Mouse (Mus musculus): Measurements from ENCODE around the gene Mrpl35.
"Not testable (repeated sequence)": the region's sequence is repeated elsewhere in the genome, so short reads cannot be mapped to it uniquely, and the experiment has no call there.

The Mrpl35 gene

DNA sequence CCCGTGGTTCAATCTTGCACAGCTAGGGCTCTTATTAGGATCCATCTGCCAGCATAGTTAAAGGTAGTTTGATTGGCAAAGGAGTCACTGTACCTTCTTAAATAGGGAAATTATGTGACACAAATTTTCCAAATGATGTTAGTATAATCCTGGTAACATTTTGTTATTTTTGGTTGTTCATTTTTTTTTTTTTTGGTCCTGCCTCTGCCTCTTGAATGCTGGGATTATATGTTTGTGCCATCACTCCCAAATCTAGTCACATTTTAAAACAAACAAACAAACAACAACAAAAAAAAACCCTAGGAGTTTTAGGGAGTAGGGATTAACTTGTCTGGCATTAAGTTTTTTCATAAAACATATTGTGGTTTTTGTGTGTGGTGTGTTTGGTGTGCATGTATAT, at the start of gene Mrpl35:
Mrpl35 (minus strand) TSS at position 101 of the 400 bp plus-strand sequence.
- in situ Hi-C loops (cut with MboI, MseI) = no loop called here

DNA sequence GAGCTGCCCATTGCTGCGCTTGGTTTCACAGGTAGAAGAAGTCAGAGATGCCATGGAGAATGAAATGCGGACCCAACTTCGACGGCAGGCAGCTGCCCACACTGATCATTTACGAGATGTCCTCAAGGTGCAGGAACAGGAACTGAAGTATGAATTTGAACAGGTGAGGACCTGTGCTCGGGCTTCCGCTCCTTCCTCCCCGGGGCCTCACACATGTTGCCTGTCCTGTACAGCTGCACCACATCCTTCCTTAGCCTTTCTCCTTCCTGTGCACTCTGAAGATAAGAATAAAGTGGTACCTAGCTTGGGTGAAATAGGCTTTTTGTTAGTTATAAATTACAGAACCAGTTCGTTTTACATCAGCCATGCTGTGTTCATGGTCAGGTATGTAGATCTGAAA, 44.6 kb upstream of the Mrpl35 start:
- in situ Hi-C loops (cut with MboI, MseI) = no loop called here

DNA sequence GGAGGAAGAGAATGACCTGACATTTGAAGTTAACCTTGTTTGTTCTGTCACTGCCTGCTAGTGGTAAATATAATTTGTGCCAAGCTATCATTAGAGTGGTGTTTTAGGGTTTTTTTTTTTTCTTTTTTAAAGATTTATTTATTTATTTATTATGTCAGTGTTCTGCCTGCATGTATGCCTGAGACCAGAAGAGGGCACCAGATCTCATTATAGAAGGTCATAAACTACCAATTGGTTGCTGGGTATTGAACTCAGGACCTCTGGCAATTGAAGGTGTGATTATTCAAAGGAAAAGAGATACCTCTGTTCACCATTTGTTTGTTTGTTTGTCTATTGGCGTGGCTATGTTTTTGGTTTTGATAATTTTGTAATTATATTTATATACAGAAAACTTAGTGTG, 42.0 kb upstream of the Mrpl35 start:
- in situ Hi-C loops (cut with MboI, MseI) = no loop called here

DNA sequence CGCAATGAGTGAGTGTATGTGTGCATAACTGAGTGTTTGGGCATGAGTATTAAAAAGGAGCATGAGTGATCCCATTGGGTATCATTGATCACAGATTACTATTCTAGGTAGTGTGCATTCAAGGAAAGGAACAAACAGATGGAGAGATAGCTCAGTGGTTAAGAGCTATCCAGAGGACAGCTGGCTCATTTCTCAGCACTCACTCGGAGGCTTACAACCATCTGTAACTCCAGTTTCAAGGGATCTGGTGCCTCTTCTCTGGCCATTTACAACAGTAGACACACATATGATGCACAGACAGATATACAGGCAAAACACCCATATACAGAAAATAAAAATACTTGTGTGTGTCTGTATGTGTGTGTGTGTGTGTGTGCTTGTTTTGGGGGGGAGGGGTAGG, 41.0 kb upstream of the Mrpl35 start:
- in situ Hi-C loops (cut with MboI, MseI) = no loop called here

DNA sequence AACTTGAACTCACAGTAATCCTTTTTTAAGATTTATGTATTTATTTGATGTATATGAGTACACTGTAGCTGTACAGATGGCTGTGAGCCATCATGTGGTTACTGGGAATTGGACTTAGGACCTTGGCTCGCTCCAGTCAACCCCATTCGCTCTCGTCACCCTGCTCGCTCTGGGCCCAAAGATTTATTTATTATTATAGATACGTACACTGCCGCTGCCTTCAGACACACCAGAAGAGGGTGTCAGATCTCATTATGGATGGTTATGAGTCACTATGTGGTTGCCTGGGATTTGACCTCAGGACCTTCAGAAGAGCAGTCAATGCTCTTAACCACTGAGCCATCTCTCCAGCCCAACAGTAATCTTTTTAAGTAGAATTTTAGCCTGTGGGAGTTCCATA, 20.1 kb upstream of the Mrpl35 start:
- in situ Hi-C loops (cut with MboI, MseI) = not testable (repeated sequence)

DNA sequence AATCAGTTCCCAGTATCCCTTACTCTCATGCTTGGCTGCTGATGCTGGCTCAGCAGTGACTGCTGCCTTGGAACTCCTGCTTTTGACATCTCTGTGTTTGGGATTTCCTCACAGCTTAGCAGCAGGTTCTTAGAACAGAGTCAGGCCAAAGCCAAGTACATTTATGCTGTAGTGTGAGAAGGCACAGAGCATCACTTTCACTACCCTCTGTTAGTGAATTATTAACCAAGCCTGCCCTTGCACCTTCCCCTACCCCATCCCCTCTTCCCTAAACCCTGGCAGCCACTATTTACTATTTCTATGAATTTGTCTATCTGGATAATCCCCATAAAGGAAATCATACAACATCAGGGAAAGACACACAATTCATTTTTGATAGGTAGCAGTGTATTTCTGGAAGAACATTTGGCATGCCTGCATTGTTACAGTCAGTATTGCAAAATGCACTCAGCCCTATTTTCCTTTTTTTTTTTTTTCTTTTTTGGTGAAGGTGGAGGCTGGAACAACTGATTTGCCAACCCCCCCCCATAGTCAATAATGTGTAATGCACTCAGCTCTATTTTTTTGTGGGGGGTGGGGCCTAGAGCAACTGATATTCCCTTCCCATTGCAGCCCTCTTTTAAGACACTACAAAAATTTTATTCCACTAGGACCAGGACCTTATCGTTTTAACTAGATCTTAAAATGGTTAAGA, 14.0 kb upstream of the Mrpl35 start:
- in situ Hi-C loops (cut with MboI, MseI) = loop anchor here (5.0 kb wide), 1 partner anchor 67 kb away; the partner anchor contains the start of genes Polr1a and Ptcd3

DNA sequence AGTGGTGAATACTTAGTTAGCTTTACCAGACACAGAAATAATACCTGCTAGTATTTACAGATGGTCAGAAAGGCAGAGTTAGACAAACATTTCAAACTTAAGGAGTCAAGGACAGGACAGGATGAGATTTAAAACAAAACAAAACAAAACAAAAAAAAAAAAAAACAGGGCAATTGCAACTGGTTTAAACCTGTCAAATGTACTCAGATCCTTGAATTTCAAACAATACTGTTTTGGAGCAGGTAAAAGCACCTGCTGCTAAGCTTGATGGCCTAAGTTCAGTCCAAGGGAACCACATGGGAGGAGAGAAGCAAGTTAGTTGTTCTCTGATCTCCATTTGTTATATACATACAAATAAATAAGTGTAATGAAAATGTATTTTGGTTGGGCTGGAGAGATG, 13.0 kb upstream of the Mrpl35 start:
- in situ Hi-C loops (cut with MboI, MseI) = loop anchor here (5.0 kb wide), 1 partner anchor 67 kb away; the partner anchor contains the start of genes Polr1a and Ptcd3

DNA sequence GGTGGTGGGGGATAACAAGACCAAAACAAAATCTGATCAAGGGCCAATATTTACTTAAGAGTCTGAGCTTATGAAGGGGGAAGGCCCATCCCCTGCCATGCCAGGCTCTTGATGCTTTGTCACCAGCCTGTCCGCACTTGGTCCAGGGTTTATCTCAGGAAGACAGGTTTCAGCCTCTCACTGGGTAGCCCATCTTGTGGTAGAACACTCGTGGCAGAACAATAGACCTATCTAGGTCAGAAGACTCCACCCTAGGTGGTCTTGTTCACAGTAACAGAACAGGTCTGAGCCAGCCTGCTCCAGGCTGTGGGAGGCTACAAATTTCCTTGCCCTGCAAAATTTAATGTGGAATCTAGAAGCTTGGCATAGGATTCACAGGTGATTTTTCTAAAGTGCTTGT, 10.0 kb upstream of the Mrpl35 start:
- in situ Hi-C loops (cut with MboI, MseI) = no loop called here

DNA sequence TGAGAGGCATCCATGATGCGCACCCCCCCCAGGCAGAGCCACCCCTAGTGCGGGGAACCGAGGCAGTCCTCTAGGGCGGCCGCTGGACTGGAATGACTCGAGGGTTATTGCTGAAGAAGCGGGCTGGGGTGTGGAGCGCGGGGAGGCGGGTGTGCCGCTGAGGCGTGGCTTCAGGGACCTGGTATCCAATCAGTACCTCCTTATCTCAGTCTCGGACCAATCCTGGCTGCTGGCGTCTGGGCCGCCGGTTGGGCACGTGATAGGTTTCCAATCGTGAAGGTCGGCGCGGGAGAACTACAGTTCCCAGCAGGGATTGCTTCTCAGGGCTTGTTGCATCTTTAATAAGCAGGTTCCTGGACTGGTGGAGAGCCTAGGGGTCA, 4.8 kb upstream of the Mrpl35 start:
- in situ Hi-C loops (cut with MboI, MseI) = no loop called here

DNA sequence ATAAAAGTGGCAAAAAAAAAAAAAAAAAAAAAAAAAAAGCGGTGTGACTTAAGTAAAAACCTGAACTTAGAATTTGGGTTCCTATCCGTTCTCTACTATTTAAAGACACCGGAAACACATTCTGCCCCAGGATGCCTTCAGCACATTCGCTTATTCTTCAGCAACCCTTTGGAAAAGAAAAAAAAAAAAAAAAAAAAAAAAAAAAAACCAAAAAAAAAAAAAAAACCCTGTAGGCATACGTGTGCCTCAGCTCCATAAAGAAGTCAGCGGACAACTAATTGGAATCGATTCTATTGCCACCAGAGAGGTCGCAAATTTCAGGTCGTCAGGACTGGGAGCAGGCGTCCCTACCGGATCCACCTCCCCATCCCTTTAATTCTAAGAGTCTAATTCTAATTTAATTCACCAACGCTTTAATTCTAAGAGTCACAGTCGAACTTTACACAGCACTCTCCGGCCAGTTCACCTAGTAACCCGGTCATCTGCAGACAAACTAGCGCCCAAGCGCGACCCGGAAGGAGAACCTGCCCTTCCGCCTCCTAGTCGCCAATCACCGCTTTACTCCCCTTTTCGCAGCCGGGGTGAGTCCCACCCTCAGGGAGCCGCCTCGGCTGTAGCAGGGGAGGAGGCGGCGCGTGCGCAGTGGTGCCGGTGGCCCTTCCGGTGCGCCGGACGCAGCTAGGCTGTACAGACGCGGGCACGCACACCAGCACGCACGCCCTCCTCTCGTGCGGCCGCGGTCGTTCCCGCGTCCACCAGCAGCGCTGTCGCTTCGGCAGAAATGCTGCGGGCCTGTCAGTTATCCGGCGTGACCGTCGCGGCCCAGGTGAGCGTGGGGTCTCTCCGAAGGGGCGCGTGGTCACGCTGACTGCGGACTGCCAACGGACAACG, 4.2 kb upstream of the Mrpl35 start, which contains the start of gene Immt:
Immt (plus strand) TSS at position 642 of the 891 bp plus-strand sequence.
- in situ Hi-C loops (cut with MboI, MseI) = no loop called here

DNA sequence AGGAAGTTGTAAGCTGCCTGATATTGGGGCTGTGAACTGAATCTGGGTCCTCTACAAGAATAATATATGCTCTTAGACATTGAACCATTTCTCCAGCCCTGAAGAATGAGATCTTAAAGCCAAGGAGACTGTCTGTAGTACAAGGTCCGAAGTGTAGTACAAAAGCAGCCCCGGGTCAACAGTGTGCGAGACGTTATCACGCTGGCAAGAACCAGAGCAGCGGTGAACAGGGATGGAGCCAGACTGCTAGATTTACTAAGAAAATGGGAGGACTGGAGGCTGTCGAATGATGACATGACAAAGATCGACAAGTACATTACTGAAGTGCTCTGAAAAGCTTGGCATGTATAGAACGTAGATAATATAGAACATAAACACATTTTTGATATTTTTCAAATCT, 3.0 kb upstream of the Mrpl35 start:
- in situ Hi-C loops (cut with MboI, MseI) = no loop called here

DNA sequence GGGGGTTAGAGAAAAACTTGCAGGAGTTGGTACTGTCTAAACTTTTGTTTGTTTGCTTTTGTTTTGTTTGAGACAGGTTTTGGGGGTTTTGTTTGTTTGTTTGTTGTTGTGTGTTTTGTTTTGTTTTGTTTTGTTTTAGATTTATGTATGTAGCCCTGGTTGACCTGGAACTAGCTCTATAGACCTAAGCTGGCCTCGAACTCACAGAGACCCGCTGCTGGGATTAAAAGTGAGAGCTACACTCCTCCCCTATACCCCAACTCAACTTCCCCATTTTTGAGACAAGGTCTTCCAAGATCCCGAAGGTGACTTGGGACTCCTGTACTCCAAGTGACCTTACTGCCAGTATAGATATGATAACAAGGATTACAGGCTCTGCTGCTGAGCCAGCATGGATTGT, 2.8 kb downstream of the Mrpl35 start:
- in situ Hi-C loops (cut with MboI, MseI) = no loop called here

DNA sequence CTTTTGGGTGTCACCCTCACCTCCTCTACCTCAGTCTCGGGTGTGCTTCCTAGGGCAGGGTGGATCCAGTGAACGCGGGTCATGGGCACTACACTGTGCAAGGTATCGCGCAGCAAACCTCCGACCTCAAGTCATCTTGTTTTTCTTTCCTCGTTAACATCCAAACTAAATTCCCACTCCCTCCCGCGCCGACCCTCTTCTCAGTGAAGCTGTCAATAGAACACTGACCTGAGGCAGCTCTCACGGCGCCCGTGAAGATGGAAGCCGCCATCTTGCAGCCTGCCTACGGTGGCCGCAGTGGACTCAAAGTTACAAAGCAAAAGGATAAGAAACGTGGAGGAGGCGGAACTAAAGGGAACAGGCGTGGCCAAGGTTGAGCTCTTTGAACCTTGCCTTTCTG, 3.3 kb downstream of the Mrpl35 start:
- in situ Hi-C loops (cut with MboI, MseI) = no loop called here

DNA sequence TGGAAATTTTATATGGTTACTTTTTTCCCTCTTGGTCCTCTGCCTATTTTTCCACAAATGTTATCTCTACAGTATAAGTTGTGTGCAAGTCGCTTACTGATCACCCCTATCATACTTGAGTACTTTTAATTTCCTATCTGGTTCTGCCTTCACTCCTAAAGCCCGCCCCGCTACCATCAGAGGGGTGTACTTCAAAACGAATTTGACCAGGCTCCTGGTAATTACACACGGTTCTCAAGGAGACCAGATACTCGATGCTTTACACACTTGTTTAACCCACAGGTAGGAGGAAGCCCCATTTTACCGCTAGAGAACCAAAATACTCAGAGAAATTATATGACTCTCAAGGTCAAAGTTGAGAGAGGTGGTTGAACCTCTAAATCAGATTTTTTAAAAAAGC, 3.7 kb downstream of the Mrpl35 start:
- in situ Hi-C loops (cut with MboI, MseI) = no loop called here

DNA sequence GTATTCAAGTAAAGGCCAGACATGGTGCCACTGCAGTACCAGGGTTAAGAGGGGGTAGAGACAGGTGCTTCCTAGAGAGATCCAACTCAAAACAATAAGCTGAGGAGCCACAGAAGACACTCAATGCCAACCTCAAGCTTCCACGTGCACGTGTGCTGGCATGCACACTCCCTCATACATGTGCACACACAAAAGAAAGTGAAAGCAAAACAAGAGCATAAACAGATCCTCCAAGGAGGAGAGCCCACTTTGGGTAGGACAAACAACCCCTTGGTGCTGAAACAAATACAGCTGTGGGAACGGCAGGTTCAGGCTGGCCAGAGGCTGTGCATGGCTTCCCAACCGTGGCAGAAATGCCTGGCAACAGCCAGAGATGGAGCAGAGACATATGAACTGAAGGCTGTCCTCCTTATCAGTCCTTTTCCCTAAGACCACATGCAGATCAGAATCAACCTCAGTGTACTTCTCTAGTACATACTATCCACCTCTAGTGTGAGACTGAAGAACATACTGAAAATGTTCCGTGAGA, 6.9 kb downstream of the Mrpl35 start:
- in situ Hi-C loops (cut with MboI, MseI) = no loop called here

DNA sequence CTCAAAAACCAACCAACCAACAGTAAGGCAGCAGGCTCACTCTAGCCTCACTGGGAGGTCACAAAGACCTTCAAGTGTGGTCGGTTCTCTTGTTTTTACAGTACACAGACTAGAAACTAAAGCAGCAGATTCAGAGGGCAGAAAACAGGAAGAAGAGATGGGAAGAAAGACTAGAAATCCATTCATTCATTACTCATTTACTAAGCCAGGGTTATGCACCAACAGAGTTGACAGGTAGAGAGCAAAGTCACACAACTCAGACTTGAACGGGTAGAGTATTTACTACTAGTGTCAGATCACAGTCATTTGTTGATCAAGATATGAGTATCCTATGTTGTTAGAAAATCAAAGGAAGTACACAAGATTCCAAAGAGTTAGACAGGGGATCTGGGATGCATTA, 13.9 kb downstream of the Mrpl35 start:
- in situ Hi-C loops (cut with MboI, MseI) = no loop called here

DNA sequence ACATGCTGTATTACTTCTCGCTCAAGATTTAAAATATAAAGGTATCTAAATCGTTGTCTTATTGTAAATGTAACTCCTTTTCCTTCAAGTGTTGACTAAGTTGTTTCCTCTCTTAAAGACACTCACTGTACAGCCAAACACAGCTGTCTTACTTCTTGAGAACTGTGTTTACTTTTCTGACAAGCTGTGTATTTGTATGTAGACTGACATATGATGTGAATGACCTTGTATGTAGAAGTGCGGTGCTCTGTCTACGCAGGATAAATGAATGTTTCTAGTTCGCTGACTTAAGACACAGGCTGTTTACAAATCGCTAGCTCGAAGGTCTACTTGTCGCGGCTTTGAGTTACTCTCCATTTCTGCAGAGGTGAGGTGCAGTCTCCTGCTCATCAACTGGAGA, 16.9 kb downstream of the Mrpl35 start:
- in situ Hi-C loops (cut with MboI, MseI) = loop anchor here (10.0 kb wide), 1 partner anchor 655 kb away; no protein-coding TSS in a partner anchor

DNA sequence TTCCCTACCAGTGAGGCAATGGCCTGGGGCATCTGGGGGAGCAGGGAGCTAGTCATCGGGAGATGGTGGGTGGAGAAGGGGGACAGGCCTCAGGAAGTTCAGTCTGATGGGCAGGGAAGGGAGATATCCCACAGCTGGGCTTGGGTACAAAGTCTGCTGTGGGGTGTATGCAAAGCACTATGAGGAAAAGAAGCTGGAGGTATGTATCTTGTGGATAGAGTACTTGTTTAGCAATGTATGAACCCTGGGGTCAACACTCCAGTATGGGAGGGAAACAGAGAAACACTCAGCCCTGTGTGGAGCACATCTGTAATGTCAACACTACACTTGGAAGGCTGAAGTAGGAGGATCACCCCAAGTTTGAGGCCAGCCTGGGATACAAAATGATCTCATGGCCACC, 20.1 kb downstream of the Mrpl35 start:
- in situ Hi-C loops (cut with MboI, MseI) = loop anchor here (10.0 kb wide), 1 partner anchor 652 kb away; no protein-coding TSS in a partner anchor

DNA sequence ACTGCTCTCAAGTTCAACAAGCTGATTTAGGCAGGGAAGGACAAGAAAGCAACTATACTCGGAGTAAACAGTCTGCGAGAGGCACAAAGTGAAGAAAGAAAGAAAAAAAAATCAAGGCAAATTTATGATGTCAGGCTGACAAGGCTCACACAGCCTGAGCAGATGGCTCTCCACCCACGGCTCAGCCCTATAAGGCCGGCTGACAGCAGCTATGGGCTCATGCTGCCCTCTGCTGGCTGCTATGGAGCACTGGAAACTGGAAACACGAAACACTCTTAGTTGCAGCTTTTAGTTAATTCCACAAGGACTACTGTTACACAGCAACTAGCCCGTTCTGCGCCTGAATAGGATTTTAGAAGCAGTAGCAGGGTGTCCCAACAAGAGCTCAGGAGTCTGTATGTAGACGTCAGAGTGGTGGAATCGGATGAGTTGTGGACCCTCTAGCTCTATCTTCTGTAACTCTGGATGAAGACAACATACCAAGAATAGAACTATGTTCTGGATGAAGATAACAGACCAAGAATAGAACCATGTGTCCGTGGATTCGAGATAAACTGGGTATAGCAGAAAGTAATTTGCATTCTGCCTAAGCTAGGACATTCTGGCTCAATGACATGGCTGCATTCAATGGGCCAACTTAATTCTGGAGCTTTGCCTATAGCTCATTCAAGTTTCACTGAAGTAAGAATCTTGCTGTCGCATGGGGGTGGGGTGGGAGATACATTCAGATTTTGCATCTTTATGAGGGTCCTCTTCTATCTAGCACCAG, 22.5 kb downstream of the Mrpl35 start:
- in situ Hi-C loops (cut with MboI, MseI) = loop anchor here (10.0 kb wide), 1 partner anchor 649 kb away; no protein-coding TSS in a partner anchor

DNA sequence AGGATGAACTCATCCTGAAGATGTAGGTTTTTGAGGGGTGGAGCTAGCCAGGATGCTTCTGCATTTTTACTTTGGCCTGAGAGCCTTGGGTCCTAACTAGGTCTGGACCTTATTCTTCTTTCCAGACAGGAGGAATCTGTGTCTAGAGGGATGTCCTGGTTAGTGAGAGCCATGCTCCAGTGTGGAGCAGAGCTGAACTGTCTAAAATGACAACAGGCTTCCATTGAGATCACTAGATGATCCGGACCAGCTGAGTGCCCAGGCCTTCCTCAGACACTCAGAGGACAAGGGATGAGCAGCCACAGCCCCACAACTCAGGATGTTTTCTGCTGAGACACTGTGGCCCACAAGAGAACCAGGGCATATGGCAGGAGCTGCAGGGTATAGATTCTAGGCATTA, 23.2 kb downstream of the Mrpl35 start:
- in situ Hi-C loops (cut with MboI, MseI) = loop anchor here (10.0 kb wide), 1 partner anchor 649 kb away; no protein-coding TSS in a partner anchor

DNA sequence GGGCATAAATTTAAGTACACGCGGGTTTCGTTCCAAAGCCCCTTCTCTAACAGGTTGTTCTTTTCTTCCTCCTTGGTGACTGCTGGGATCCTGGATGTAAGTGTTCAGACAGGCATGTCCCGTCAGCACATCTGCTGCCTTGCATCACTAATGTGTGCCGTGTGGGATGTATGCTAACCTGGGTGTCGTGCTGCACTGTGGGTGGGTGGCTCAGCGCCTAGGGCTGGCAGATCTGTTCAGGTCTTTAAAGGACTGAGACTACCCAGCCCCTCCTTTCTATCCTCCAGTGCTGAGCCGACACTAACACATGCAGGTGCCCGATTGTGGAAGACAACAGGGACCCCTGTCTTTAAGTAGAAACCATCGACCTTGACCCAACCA, 25.1 kb downstream of the Mrpl35 start:
- in situ Hi-C loops (cut with MboI, MseI) = loop anchor here (10.0 kb wide), 1 partner anchor 647 kb away; no protein-coding TSS in a partner anchor

All from regulatory T cell (primary cell).